Mouse (Mus musculus) heart, adult 2 months (tissue): Measurements from ENCODE around the gene Mip. TPM values are rescaled to one million over a fixed set of nuclear protein-coding genes. Genes with fewer than 3 reads are reported as not detected.
"Not testable (repeated sequence)": the region's sequence is repeated elsewhere in the genome, so short reads cannot be mapped to it uniquely, and the experiment has no call there.

Source experiments
- DNase-seq, 2 experiments: peaks; one replicate each; pipeline ENCODE4 v3.0.0; 2021
- H3K27ac ChIP-seq: fragments of 200-600 bp; 2 replicates; pipeline ENCODE4 v1.8.1; 2022
- H3K27me3 ChIP-seq: fragments of 200-500 bp; 2 replicates; pipeline ENCODE4 v1.6.1; 2012; ENCODE audit warnings: mild to moderate bottlenecking, low read length, inconsistent platforms, mixed read lengths; ENCODE audit not compliant: control insufficient read depth, insufficient read depth
- H3K36me3 ChIP-seq: fragments of 200-500 bp; 2 replicates; pipeline ENCODE4 v1.6.1; 2012; ENCODE audit warnings: low read length, inconsistent platforms; ENCODE audit not compliant: control insufficient read depth, insufficient read depth
- H3K4me1 ChIP-seq: fragments of 200-500 bp; 2 replicates; pipeline ENCODE4 v1.6.1; 2011; ENCODE audit warnings: low read length; ENCODE audit not compliant: control insufficient read depth, insufficient read depth
- H3K4me3 ChIP-seq: fragments of 200-600 bp; 2 replicates; pipeline ENCODE4 v1.8.1; 2022
- H3K79me2 ChIP-seq: fragments of 200-500 bp; replicated peaks from 2 replicates; pipeline ENCODE4 v1.6.1; 2012; ENCODE audit warnings: mild to moderate bottlenecking, inconsistent platforms, low read length, moderate library complexity, mixed read lengths; ENCODE audit not compliant: control insufficient read depth, insufficient read depth
- H3K9ac ChIP-seq: fragments of 200-500 bp; 2 replicates; pipeline ENCODE4 v1.6.1; 2012; ENCODE audit warnings: low read depth, mild to moderate bottlenecking, control low read depth, inconsistent platforms, low read length, mixed read lengths
- CTCF ChIP-seq: fragments of 200-600 bp; IDR thresholded peaks from 2 replicates; pipeline ENCODE4 v1.8.1; 2022; ENCODE audit warnings: antibody characterized with exemption, mild to moderate bottlenecking, moderate library complexity
- EP300 ChIP-seq: fragments of 200-500 bp; IDR thresholded peaks from 2 replicates; pipeline ENCODE4 v1.6.1; 2011; ENCODE audit warnings: low read depth, low read length, control low read depth; ENCODE audit not compliant: insufficient read depth
- POLR2A ChIP-seq: fragments of 200-500 bp; IDR thresholded peaks from 2 replicates; pipeline ENCODE4 v1.6.1; 2011; ENCODE audit warnings: mild to moderate bottlenecking, low read depth, low read length, control low read depth; ENCODE audit not compliant: insufficient read depth
- WGBS: fragments of 180-500 bp; shearing (Covaris S2); methylation state at CpG from one replicate; pipeline ENCODE4 v1.1.7; 2018; 5-methylcytosine and 5-hydroxymethylcytosine counted together
- intact Hi-C: fragments of 180-260 bp; cut with DNase I; formaldehyde crosslinking; loops from one replicate; pipeline ENCODE4 v1.15.1; 2025
- polyA plus RNA-seq: library from polyadenylated mRNA; depleted of rRNA; stranded (reverse); fragments of >200 nt; gene quantifications from 2 replicates; pipeline ENCODE4 v1.2.3, GENCODE M21; 2012
- total RNA-seq, 2 experiments: library from RNA; stranded (reverse); gene quantifications; 2 replicates each; pipeline ENCODE4 v1.2.3; 2021

The Mip gene
- total and polyA plus RNA-seq, 3 experiments: not detected

DNA sequence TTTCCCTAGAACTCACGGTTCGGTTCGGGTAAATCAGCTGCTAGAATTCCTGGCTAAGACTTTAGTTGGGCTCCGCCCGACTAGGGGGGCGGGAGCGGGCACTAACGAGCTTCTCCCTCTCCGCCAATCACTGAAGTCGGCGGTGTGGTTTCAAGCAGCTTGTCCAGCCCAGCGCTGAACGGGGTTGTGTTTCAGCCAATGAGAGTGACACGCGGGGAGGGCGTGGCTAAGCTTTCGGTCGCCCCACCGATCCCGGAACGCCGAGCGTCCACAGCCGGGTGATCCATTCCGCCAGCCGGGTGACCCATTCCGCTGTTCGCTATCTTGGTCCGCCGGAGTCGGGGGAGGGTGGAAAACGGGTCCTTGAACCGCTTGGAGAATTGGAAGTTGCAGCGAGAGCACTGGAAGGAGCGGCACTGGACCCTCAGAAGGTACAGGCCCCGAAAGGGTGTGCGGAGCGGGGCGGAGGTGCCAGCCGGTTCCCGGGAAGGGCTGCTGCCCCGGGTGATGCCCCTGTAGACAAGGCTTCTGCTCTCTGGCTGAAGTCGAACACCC, 44.7 kb downstream of the Mip start, which contains the start of gene Stat2:
Gene Stat2, plus strand, starts transcription at position 273 of the 555 bp plus-strand sequence.
- peaks cover 5% of the 10 kb centered on the region; the same call in 1 of the 2 replicates for H3K36me3 ChIP-seq
- WGBS: under 1% methylated on average over 43 of the region's 43 CpGs
- peak; percentile 95 to 98 for DNase-seq
- H3K27ac ChIP-seq: peak within 1 kb of the TSS; percentile 83
- H3K9ac ChIP-seq: peak within 1 kb of the TSS; percentile 90
- H3K79me2 ChIP-seq: no peaks in the 10 kb centered on the region; the same call in 1 of the 2 replicates
- peak; percentile 95 for TF ChIP-seq POLR2A
- TF ChIP-seq CTCF: no peak
- H3K4me3 ChIP-seq: peak within 1 kb of the TSS; percentile 88
- no peaks in the 10 kb centered on the region for H3K27me3 ChIP-seq
- peaks cover 5% of the 10 kb centered on the region for H3K4me1 ChIP-seq
- intact Hi-C loops: no loop called here

DNA sequence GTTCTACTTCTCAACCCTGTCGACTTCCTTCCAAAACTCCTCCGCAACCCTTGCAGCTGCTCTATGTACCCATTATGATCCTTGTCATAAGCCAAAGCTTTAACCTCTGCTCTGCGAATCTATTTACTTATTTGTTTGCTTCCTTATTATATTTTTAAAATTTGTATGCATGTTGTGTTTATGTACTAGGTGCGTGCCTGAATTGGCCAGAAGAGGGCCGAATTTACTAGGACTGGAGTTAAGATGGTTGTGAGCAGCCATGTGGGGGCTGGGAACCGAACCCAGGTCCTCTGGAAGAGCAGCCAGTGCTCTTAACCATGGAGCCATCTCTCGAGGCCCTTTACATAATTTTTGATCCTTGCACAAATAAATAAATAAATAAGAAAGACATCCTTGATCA, 45.2 kb downstream of the Mip start:
- H3K4me3 ChIP-seq: peak overlapping the region; percentile 88
- H3K27me3 ChIP-seq: no peaks in the 10 kb centered on the region
- 29% methylated on average over 7 of the region's 7 CpGs for WGBS
- intact Hi-C loops: no loop called here
- H3K9ac ChIP-seq: peak overlapping the region; percentile 90
- no peaks in the 10 kb centered on the region; the same call in 1 of the 2 replicates for H3K79me2 ChIP-seq
- H3K4me1 ChIP-seq: peaks cover 5% of the 10 kb centered on the region
- peak overlapping the region; percentile 73 for H3K27ac ChIP-seq
- no peak for DNase-seq
- TF ChIP-seq POLR2A: no peak
- TF ChIP-seq EP300: no peak
- TF ChIP-seq CTCF: peak; percentile 31
- peaks cover 5% of the 10 kb centered on the region; the same call in 1 of the 2 replicates for H3K36me3 ChIP-seq

DNA sequence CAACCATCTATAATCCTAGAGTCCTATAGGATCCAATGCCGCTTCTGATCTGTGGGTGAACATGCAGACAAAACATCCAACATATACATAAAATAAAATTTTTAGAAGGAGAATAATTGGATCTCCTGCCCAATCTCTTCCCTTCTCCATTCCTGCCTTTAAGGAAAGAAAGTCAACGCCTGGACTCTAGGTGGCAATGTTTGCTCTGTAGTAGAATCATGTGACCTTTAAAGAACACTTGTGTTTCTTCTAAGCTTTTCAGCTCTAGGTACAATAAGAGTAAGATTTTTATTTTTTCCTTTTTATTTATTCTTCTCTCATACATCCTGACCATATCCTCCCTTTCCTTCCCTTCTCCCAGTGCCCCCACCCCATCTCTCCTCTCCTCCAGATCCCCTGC, 46.2 kb downstream of the Mip start:
- Histone ChIP-seq H3K36me3 (peaks cover 5% of the 10 kb centered on the region; the same call in 1 of the 2 replicates), H3K4me1 (peaks cover 5% of the 10 kb centered on the region), H3K27ac (no peak overlapping the region), H3K27me3 (no peaks in the 10 kb centered on the region), H3K9ac (no peak overlapping the region), H3K4me3 (no peak overlapping the region), H3K79me2 (no peaks in the 10 kb centered on the region; the same call in 1 of the 2 replicates)
- intact Hi-C loops: no loop called here
- TF ChIP-seq CTCF (peak; percentile 57), EP300 (no peak), POLR2A (no peak)
- no peak for DNase-seq
- WGBS: 55% methylated on average over 2 of the region's 2 CpGs

DNA sequence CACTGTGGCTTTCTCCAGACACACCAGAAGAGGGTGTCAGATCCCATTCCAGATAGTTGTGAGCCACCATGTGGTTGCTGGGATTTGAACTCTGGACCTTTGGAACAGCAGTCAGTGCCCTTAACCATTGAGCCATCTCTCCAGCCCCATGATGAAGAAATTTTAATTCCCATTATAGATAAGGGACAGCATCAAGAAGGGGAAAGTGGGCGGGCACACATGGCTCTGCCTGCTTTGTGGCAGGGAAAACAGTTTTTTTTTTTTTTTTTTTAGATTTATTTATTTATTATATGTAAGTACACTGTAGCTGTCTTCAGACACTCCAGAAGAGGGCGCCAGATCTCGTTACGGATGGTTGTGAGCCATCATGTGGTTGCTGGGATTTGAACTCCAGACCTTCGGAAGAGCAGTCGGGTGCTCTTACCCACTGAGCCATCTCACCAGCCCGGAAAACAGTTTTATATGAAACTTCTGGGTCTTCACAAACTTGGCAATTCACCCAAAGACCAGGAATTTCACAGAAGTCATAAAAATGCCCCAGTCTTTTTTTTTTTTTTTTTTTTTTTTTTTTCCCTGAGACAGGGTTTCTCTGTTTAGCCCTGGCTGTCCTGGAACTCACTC, 47.3 kb downstream of the Mip start:
- H3K4me1 ChIP-seq, H3K4me3 ChIP-seq, H3K9ac ChIP-seq, H3K79me2 ChIP-seq, H3K27me3 ChIP-seq, DNase-seq, H3K27ac ChIP-seq, intact Hi-C loops, H3K36me3 ChIP-seq: not testable (repeated sequence)
- peak; percentile 40 for TF ChIP-seq CTCF
- 93% methylated on average over 7 of the region's 7 CpGs for WGBS

DNA sequence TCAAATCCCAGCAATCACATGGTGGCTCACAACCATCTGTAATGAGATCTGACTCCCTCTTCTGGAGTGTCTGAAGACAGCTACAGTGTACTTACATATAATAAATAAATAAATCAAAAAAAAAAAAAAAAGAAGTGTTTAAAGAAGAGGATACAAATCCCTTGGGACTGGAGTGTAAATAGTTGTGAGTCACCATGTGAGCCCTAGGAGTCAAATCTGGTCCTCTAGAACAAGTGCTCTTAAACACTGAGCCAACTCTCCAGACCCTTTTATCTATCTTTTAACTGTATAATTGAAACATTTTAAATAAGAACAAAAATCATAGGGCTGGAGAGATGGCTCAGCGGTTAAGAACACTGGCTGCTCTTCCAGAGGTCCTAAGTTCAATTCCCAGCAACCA, 49.7 kb downstream of the Mip start:
- 83% methylated on average over 1 of the region's 1 CpGs for WGBS
- H3K4me1 ChIP-seq, DNase-seq, H3K27ac ChIP-seq, H3K27me3 ChIP-seq, H3K9ac ChIP-seq, H3K4me3 ChIP-seq, H3K36me3 ChIP-seq, H3K79me2 ChIP-seq, intact Hi-C loops: not testable (repeated sequence)

DNA sequence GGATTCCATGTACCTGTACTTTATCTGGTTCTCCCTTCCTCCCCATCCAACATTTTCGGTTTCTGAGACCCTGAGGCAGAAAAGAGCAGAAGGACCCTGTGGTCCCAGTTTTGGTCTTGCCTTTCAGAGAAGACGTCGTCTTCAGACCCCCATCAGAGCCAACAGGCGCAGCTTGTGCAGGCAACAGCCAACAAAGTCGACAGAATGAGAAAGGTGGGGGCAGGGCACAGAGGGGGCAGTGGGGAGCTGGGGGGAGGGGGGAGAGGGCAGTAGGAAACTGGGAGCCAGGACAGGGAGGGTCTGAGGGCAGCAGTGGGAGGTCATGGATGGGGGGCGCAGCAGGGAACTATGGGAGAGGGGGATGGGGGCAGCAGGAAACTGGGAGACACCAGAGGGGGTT, 52.5 kb downstream of the Mip start:
- Histone ChIP-seq H3K27ac (no peak overlapping the region), H3K27me3 (no peaks in the 10 kb centered on the region), H3K9ac (no peak overlapping the region), H3K4me3 (no peak overlapping the region), H3K79me2 (no peaks in the 10 kb centered on the region), H3K36me3 (no peaks in the 10 kb centered on the region), H3K4me1 (no peaks in the 10 kb centered on the region)
- no peak for TF ChIP-seq EP300
- no peak for TF ChIP-seq CTCF
- TF ChIP-seq POLR2A: no peak
- intact Hi-C loops: no loop called here
- DNase-seq: no peak
- WGBS: 71% methylated on average over 6 of the region's 6 CpGs
